Mouse (Mus musculus): ENCODE results near the gene L1cam.

GRCm38 (mm10) chrX:73911588-73911987, 15.7 kb upstream of the L1cam start:
- TF ChIP-seq USF1 (IDR thresholded peaks at IDR 0.05; ENCODE audit: low read depth, low read length) (no peak), TCF12 (IDR thresholded peaks at IDR 0.05; ENCODE audit: low read depth, low read length) (no peak), ELF1 (IDR thresholded peaks at IDR 0.05; ENCODE audit: low read depth, low read length) (no peak), POLR2A (IDR thresholded peaks at IDR 0.05; ENCODE audit: low read depth, low read length) (no peak), RCOR1 (conservative IDR thresholded peaks at IDR 0.05; ENCODE audit: low read depth, low read length) (no peak), MAFK (IDR thresholded peaks at IDR 0.05; ENCODE audit: insufficient replicate concordance, low read length) (no peak)

All from CH12.LX (cell line).